In genomic region chr1:135240206-135240605, GRCm38 (mm10) we compare ENCODE assay signal across 7 mouse cellular contexts. TPM values are rescaled to one million over a fixed set of nuclear protein-coding genes. Genes with fewer than 3 reads are reported as not detected.
A peak's percentile ranks its signal among the peaks of the same experiment; 100 is the strongest.
DNase-seq lines count a peak whose midpoint lies in the region; ATAC-seq lines count a peak whose summit lies in the region.
"Not testable (repeated sequence)": the region's sequence is repeated elsewhere in the genome, so short reads cannot be mapped to it uniquely, and the experiment has no call there.
"Had no signal": no experiment of that assay in that cellular context is flagged by ENCODE, and none has a peak within 500 bp of the region (broad histone marks: within the 10 kb centered on the region; RNA-seq: fewer than 3 reads in every experiment).

No protein-coding gene starts in this region.

- 35% methylated on average over 4 of the region's 4 CpGs for WGBS in liver, embryonic 12.5 days (ENCODE audit: insufficient replicate concordance)
- 31% methylated on average over 4 of the region's 4 CpGs for WGBS in liver, embryonic 15.5 days (ENCODE audit: insufficient replicate concordance)

- not testable (repeated sequence) for H3K36me3 ChIP-seq in liver, embryonic 12.5 days; liver, embryonic 15.5 days (replicated peaks)

- not testable (repeated sequence) for H3K9me3 ChIP-seq in liver, embryonic 12.5 days (replicated peaks); liver, embryonic 15.5 days (replicated peaks)

- DNase-seq in ES-CJ7 (ENCODE audit: low read depth, low spot score), result peak; percentile 42
- DNase-seq in c-Kit-positive CD71-negative TER-119-negative erythroid progenitor cells, embryonic 14.5 days (ENCODE audit: low read depth), result peak; percentile 7

- peak; percentile 71 for ATAC-seq in erythroid progenitor cell, adult 5-6 weeks (replicated peaks; ENCODE audit: low FRiP score, poor library complexity, severe bottlenecking)
- peak; percentile 78 for ATAC-seq in liver, embryonic 12.5 days
- peak; percentile 66 for ATAC-seq in liver, embryonic 15.5 days (ENCODE audit: insufficient read depth)
- peak; percentile 87 for ATAC-seq in megakaryocyte progenitor cell, adult 5-6 weeks (replicated peaks; ENCODE audit: poor library complexity)

- not testable (repeated sequence) for H3K4me2 ChIP-seq in liver, embryonic 12.5 days; liver, embryonic 15.5 days

- H3K27me3 ChIP-seq in liver, embryonic 12.5 days (replicated peaks); liver, embryonic 15.5 days: not testable (repeated sequence)

- not testable (repeated sequence) for H3K9ac ChIP-seq in liver, embryonic 12.5 days; liver, embryonic 15.5 days

- H3K27ac ChIP-seq in liver, embryonic 12.5 days; liver, embryonic 15.5 days (replicated peaks): not testable (repeated sequence)

- not testable (repeated sequence) for H3K4me3 ChIP-seq in liver, embryonic 12.5 days; liver, embryonic 15.5 days (replicated peaks)

- H3K4me1 ChIP-seq in liver, embryonic 12.5 days, result peaks cover 36% of the 10 kb centered on the region
- H3K4me1 ChIP-seq in liver, embryonic 15.5 days (replicated peaks), result peaks cover 38% of the 10 kb centered on the region

RNA-seq across cellular contexts. Expression of gene Elf3, which starts 18.2 kb away (rescaled TPM):
- total RNA-seq in erythroid progenitor cell, adult 5-6 weeks (2015; ENCODE audit: low replicate concordance), result not detected in 2 replicates
- total RNA-seq in erythroid progenitor cell, adult 5-6 weeks (2017; ENCODE audit: low replicate concordance), result not detected in 2 replicates
- polyA plus RNA-seq in liver, embryonic 12.5 days (2016; fragmentation: Nextera tagmentation; extraction: Ambion mirVana), result 1.1 and 1.8 TPM in 2 replicates
- 1.0 and 1.4 TPM in 2 replicates for polyA plus RNA-seq in liver, embryonic 15.5 days (2015; fragmentation: Nextera tagmentation; extraction: Ambion mirVana)
- not detected in 2 replicates for total RNA-seq in megakaryocyte progenitor cell, adult 5-6 weeks (2015)
- total RNA-seq in megakaryocyte progenitor cell, adult 5-6 weeks (2017), result 0.17 TPM in 1 of 2 replicates, not detected in the other
- total RNA-seq: heart, postnatal 36 days had no signal

RNA-seq across cellular contexts. Expression of gene Rnpep, which starts 43.7 kb away (rescaled TPM):
- total RNA-seq in erythroid progenitor cell, adult 5-6 weeks (2015; ENCODE audit: low replicate concordance), result 15.5 and 15.9 TPM in 2 replicates
- total RNA-seq in erythroid progenitor cell, adult 5-6 weeks (2017; ENCODE audit: low replicate concordance), result 11.9 and 14.6 TPM in 2 replicates
- 36.6 and 38.6 TPM in 2 replicates for polyA plus RNA-seq in liver, embryonic 12.5 days (2016; fragmentation: Nextera tagmentation; extraction: Ambion mirVana)
- polyA plus RNA-seq in liver, embryonic 15.5 days (2015; fragmentation: Nextera tagmentation; extraction: Ambion mirVana), result 25.9 and 26.6 TPM in 2 replicates
- 79.1 and 93.5 TPM in 2 replicates for total RNA-seq in megakaryocyte progenitor cell, adult 5-6 weeks (2015)
- 77.3 and 83.4 TPM in 2 replicates for total RNA-seq in megakaryocyte progenitor cell, adult 5-6 weeks (2017)

Comparison
In these comparisons a context has a peak if more than half of its experiments do, and no peak if none do; other contexts are left out.
1. RNA of gene Rnpep, which starts 43.7 kb away (total RNA-seq): 77.3 to 93.5 TPM in megakaryocyte progenitor cell, adult 5-6 weeks; 11.9 to 15.9 TPM in erythroid progenitor cell, adult 5-6 weeks; every median in the first group is over 4 times any median in the second.
2. Peak in every context shown above with its lines, with median percentiles within 50 percentile points of each other: ATAC-seq.